Mouse (Mus musculus) megakaryocyte, adult 5-6 weeks (primary cell): ENCODE results near the gene Prkch. TPM values are rescaled to one million over a fixed set of nuclear protein-coding genes. Genes with fewer than 3 reads are reported as not detected.
A peak's percentile ranks its signal among the peaks of the same experiment; 100 is the strongest.
"Not testable (repeated sequence)": the region's sequence is repeated elsewhere in the genome, so short reads cannot be mapped to it uniquely, and the experiment has no call there.

Experiments used
- ATAC-seq: 2 replicates; pipeline ENCODE4 v1.8.0; 2016; ENCODE audit warnings: mild to moderate bottlenecking, inconsistent platforms; ENCODE audit not compliant: poor library complexity, severe bottlenecking
- total RNA-seq, 2 experiments: library from RNA; stranded (forward) in 1 of 2; stranded (reverse) in 1 of 2; fragments of 153-499, 151-499 nt in 1 of 2; fragments of 221-1000, 200-1000 nt in 1 of 2; gene quantifications; 2 replicates each; pipeline versions ENCODE4 v1.2.3 to v1.2.4; 2015 to 2017

The Prkch gene
- total RNA-seq (2015) (15.5 and 15.6 TPM in 2 replicates), total RNA-seq (2017) (14.0 and 14.1 TPM in 2 replicates)

DNA sequence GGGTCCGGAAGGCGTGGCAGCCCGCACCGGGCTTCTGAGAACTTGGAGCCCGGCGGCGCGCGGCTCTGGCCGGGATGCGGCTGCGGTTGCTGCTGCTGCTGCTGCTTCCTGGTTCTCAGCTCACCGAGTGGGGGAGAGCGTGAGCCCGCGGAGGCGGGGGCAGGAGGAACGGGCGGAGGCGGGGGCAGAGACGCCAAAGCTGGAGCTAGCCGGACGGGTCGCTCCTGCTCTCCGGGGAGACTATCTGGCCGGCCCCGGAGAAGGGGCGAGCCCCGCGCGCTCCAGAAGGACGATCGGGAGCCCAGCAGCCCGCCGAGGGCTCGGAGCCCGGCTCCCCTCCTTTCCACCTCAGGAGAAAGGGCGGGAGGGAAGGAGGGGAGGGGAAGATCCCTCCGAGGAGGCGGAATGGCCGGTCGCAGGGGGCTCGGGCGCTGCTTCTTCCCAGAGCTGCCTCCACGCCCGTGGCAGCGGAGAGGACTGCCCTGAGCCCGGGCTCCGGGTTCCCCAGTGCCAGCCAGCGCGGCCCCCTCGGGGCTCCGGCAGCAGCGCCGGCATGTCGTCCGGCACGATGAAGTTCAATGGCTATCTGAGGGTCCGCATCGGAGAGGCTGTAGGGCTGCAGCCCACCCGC is at the start of gene Prkch:
Gene Prkch, plus strand, starts transcription at position 187 of the 631 bp plus-strand sequence.
- peak; percentile 96 for ATAC-seq

DNA sequence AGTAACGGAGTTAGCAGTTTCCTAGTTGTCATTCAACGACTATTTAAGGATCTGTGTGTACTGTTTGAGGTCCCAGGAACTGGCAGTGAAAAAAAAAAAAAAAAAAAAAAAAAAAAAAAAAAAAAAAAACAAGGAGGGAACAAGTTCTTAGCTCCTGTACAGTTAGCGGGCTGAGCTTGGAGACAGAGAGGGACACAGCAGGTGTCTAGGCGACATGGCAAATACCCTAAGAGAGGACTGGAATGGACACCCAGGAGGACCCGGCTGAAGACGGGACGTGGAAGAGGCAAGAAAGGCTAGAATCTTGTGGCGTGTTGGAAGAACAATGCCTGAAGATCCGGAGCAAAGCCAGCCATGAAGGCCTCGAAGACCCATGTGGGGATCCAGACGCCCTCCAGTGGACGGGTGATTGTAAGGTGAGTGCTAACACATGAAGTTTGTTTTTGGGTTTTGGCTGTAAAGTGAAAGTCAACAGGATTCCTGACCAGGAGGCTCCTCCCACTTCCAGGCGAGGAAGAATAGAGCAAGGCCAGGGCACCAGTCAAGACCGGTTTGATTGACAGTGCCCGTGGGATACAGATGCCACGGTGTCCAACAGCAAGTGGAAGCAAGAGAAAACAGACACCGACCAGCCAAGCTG is 47.0 kb upstream of the Prkch start:
- ATAC-seq: peak; percentile 51; the same call in 1 of the 2 replicates

DNA sequence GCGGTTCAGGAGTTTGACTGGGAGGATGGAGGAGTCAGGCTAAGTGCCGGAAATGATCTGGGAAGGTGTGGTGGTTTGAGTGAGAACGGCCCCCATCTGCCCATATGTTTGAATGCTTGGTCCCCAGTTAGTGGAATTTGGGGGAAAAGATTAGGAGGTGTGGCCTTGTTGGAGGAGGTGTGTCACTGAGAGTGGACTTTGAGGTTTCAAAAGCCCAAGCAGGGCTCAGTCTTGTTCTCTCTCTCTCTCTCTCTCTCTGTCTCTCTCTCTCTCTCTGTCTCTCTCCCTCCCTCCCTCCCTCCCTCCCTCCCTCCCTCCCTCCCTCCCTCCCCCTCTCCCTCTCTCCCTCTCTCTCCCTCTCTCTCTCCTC is 46.5 kb upstream of the Prkch start:
- not testable (repeated sequence) for ATAC-seq

DNA sequence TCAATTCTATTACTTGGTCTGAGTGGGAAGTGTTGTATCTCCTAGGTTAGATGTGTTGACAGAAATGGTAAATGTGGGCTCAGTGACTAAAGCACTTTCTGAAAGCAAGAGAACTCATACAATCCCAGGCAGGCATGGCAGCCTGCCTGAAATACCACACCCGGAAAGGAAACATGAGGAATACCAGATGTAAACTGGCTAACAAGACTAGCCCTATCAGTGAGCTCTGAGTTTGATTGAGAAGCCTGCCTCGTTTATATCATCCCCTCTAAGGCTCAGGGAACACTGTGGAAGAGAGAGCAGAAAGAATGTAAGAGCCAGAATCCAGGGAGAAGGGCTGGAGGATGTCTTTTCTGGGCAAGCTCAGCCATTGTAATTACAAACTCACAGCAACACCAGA is 45.4 kb upstream of the Prkch start:
- no peak for ATAC-seq

DNA sequence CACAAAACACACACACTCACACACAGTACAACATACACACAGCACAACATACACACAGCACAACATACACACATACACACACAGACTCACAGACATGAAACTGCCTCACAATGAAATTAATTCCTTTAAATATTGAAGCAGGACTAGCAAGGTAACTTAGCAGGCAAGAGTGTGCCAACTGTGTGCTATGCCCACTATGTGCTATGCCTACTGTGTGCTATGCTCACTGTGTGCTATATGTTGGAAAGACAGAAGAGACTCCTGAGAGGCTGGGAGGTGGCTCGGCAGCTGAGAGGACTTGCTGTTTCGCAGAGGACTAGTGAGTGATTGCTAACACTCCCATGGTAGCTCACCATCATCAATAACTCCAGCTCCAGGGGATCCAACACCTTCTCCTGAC is 44.2 kb upstream of the Prkch start:
- no peak for ATAC-seq

DNA sequence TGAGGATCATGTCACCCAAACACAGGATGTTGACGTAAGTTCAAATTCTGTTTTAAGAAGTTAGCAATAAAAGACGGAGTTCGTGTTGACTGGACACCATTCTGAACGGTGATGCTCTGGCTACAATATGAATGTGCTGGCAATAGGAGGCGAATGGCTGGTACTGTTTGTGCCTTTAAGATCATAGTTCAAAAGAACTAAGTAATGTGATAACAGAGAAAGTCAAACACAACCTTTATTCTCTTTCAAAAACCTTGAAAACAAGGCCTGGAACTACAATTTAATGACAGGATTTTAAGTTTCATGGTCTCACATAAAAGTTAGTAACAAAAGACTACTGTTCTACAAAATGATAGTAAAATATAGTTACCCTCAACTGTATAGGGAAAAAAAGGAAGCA is 41.4 kb upstream of the Prkch start:
- ATAC-seq: no peak

DNA sequence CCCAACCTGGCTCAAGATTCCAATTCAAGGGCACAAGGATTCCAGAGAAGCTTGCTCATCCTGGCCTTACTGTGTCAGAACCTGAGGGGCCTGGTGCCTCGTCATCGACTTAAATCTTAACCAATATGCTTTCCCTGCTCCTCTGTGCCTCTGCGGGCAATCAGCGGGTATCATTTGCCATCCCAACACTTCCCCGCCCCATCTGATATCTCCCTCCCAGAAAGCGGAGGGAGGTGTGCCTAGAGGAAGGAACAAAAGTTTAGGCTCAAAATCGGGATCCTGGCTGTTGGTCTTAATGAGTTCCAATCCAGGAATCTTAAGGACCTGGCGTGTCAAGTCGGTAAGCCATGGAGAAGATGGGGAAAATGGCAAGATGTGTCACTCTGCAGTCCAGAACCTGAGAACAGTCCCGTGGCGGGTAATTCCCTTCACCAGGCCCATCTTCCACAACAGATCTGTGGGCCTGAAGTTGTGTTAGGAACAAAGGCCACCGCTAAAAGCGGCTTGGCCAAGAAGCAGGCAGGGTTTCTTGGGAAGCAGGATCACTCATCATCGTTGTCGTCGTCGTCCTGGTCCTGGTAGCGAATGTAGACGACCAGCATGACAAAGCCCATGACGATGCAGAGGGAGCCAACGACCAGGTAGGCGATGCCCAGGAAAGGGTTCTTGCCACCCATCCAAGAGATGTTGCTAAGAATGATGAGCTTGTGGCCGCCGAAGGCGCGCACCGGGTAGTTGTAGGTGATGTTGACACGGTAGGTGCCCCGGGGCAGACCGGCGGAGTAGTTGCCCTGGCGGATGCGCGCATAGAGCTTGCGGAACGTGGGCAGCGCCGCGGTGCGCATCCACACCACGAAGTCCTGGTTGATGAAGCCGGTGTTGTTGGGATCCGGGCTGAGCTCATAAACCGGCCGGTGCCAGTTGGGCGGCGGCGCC is 39.6 kb upstream of the Prkch start:
- no peak for ATAC-seq

DNA sequence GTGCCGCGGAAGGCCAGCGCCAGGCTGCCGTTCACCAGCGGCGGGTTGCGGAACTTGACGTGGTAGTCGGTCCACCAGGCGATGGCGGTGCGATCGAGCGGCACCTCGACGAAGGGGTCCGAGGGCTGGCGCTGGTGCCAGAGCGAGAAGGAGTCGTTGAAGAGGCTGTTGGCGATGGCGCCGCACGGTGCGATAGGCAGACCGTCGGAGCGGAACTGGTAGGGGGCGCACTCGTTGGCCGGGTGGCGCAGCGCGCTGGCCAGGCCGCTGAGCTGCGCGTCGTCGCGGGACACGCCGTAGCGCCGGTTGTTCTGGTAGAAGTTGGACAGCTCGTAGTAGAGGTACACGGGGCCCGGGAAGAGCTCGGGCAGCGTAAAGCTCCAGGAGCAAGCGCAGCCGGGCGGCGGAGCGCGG is 38.9 kb upstream of the Prkch start:
- ATAC-seq: peak; percentile 74

DNA sequence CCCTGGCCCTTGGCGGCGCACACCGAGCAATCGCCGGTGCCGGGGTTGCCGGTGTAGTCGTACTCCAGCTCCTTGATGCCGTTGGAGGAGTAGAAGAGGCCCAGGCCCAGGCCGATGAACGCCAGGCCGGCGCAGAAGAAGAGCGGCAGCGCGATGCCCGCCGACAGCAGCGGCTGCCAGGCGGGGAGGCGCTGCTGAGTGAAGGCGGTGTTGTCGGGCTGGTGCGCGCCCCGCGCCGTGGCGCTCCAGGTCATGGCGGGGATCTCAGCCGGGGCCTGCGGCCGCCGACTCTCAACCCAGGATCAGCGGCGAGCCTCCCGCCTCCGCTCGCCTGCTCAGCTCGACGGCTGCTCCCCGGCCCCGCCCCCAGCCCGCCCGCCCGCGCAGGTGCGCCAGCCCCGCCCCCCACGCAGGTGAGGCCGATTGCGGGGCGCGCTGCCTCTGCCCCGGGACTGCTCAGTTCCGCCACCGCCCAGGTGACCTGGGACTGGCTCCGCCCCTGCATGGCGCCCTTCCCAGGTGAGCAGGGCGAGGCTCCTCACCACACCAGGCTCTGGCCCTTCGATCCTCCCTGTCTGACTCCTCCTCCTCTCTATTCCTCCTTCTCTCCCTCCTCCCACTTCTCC is 38.4 kb upstream of the Prkch start, which contains the start of gene Tmem30b:
Gene Tmem30b, minus strand, starts transcription at position 307 of the 626 bp plus-strand sequence.
- no peak for ATAC-seq

DNA sequence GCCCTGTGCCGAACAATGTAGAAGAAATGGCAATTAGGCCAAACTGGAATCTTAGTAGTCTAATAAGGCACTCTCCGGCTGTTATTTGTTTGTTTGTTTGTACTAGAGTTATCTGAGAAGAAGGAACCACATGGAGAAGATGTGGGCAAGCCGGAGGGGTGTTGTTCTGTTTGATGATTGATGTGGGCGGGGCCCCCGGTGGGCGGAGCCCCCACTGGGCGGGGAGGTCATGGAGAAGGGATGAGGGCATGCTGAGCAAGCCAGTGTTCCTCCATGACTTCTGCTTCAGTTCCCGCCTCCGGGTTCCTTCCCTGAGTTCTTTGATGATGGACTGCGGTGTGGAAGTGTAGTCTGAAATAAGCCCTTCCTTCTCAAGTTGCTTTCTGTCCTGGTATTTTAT is 37.0 kb upstream of the Prkch start:
- ATAC-seq: no peak

DNA sequence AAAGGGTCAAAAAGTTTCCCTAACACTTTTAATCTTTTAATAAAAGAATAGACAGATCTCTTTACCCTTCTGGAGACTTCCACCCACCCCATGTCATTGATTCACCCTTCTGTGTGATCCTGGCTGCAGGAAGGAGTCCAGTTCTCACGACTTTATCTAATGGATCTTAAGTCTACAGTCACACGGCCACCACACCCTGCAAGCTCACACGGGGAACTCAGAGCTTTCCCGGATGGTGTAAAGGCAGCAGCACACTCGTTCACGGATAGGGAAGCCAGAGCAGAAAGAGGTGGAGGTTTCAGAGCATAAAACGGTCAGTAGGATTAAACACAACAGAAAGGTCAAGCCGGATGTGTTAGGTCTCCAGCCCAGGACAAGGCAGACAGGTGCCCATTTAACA is 36.3 kb upstream of the Prkch start:
- ATAC-seq: no peak

DNA sequence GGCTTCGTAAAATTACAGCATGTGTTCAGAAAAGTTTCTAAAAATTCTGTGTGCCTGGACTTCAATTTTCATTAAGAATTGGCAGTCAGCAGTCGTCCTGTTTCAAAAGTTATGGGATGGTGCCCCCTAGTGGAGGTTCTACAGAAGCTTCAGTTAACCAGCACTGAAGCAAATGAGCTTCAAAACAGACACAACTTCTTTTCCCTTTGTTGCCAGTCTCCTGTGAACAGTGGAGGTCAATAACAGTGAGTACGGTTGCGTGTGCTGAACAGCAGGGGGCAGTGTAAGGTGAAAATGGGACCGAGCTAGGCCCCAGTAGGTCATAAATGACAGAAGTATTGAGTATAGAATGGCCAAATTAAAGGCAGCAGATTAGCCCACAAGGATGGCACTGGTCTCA is 30.4 kb upstream of the Prkch start:
- ATAC-seq: peak; percentile 78

DNA sequence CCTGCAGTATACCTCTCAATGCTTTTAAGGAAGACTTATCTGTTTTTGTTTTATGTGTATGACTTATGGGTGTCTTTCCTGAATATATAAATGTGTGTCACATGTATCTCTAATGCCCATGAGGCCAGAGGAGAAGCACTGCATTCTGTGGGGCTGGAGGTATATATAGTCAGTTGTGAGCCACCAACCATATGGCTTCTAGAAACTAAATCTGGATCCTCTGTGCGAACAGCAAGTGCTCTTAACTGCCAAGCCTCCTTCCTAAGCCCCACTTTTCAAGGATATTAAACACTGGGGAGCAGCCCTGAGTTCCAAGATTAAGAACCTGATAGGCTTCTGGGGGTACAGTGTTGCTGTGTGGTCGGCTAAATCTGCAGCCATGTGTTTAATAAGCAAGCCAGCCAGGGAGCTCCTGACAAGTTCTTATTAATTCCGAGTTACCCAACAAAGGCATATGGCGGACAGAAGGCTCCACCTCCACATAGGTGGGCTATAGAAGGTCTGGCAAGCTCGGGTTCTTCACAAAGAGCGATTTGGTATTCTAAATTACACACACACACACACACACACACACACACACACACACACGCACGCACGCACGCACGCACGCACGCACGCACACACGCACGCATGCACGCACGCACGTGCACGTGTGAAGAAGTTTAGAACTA is 25.9 kb upstream of the Prkch start:
- no peak for ATAC-seq

DNA sequence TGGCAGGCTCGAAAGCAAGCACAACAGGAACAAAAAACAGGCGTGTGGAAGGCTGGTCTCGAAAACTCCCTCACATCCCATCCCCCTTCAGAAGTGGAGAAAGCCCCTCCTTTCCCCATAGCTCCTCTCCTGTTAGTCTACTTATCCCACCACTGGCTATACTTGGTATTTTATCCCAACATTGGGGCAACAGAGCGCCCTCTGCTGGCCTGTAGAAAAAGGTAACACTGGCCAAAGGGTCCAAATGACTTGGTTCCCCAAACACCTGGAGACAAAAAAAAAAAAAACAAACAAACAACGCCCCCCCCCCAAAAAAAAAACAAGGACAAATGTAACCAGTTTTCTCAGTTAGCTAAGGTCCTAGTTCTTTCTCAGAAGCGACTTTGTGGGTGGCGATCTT is 24.5 kb upstream of the Prkch start:
- ATAC-seq: no peak

DNA sequence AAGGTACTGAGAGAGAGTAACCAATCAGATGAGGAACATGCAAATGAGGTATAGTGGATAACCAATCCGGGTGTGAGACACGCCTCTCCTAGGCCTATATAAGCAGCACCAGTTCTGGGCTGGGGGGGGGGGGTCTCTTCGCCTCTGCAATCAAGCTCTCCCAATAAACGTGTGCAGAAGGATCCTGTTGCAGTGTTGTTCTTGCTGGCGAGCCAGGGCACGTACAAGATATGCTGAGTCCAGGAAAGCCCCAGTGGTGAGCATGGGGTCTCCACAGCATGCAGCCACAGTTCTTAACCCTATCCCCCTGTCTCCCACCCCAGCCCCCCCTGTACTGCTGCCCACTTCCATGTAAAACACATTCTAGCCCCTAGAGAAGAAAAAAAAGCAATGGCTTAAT is 21.5 kb upstream of the Prkch start:
- not testable (repeated sequence) for ATAC-seq

DNA sequence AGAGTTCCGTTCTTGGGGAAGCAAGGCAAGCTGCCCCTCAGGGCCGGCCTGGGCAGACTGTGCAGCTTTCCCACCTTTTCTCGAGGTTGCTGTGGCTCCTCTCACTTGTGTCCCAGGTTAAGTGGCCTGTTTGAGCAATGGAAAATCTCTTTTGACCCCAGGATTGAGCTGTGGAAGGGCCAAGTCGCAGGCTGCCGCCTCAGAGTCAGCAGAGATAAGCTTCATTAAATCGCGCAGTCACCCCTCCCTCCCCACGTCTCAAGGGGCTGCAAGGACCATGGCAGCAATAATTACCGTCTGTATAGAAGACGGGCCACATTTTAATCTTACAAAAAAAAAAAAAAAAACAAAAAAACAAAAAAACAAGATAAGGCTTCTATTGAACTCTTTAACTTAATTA is 20.4 kb upstream of the Prkch start:
- ATAC-seq: no peak

DNA sequence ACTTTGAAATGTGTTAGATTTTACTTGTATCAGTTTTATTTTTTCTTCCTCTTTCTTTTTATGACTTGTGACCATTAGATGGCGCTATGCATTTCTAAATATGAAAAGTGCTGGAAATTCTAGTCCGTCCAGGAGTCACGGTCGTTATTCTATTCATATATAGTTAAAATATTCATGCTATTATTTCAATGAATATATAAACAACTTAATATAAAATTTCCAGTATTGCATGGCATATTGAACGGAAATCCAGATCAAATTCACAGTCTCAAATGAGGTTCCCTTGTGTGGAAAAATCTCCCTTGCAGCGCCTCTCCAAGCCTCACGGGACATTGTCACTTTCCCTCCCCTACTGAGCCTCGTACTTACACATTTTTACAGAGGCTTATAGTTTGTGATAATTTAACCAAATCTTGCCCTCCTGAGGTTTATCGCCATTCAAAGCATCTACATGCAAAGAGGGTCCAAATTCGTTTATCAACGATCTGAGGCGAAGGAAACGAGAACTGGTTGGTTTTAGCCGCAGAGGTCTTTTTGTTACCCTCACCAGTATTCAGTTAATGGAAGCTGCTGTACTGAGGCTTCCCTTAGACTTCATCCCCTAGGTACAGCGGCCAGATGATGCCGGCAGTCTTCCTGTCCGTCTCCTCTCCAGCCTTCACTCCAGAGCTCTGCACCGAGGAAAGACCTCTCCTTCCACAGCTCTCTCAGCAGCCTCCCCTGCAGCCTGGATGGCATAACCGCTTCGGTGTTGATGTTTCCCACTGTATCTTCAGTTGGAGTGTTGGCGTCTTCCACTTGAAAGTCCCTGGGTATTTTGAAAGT is 19.6 kb upstream of the Prkch start:
- ATAC-seq: peak; percentile 43; the same call in 1 of the 2 replicates

DNA sequence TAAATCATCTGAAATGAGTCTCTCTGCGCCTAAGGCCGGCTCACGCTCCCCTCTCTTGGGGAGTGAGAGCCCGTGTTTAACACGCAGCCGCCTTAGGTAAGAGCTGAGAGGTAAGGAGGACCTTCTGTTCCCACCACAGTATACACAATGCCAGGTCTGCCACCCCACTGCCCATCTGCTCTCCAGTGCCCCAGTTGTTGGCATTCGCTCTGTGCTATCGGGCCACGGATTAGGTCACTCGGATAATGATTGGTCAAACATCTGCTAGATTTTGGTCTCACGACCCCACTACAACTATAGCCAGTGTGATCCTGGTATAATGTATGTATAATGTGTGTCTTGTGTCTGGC is 19.0 kb upstream of the Prkch start:
- ATAC-seq: no peak

DNA sequence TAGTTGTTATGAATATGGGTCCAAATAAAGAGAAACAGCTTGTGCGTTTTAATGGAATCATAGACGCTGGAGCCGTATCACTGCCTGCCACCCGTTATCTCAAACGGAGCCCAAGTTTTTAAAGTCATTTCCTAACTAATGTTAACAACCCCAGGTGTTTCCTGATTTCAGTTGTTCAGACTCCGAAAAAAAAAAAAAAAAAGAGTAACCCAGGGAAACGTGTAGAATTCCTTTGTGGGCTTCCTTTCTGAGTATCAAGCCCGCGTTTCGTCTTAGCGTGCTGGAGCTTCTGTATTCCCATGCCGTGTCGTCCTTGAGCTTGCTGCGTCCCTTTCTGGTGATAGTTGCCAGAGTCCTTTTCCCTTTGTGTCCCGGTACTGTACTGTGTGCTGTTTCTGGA is 10.0 kb upstream of the Prkch start:
- ATAC-seq: no peak

DNA sequence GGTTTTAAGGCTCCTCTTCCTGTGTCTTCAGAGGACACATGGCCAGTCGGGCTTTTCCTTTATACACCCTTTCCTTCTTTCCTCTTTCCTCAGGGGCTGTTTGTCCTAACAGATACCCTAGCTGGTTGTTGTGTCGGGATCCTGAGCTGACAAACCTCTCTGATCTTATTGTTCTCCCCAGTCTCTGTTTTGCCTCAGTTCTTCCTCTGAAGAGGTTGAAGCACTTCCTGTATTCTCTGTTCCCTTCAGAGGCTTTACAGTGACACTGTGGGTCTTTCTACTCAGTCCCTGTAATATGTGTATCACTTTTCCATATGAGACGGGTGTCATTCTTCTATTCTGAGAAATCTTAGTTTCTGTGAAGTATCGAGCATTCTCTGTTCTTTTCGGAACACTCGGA is 6.5 kb upstream of the Prkch start:
- ATAC-seq: no peak
